Mouse (Mus musculus): ENCODE data around the gene Abcb5. TPM values are rescaled to one million over a fixed set of nuclear protein-coding genes. Genes with fewer than 3 reads are reported as not detected.
A peak's percentile ranks its signal among the peaks of the same experiment; 100 is the strongest.
"Not testable (repeated sequence)": the region's sequence is repeated elsewhere in the genome, so short reads cannot be mapped to it uniquely, and the experiment has no call there.

The Abcb5 gene
- polyA plus RNA-seq (2015; fragmentation: Nextera tagmentation; extraction: Ambion mirVana): not detected in 2 replicates

- Histone ChIP-seq H3K4me1 (no peaks in the 10 kb centered on the region), H3K36me3 (replicated peaks) (no peaks in the 10 kb centered on the region), H3K4me2 (no peak within 1 kb of the TSS), H3K27ac (no peak within 1 kb of the TSS), H3K9me3 (no peaks in the 10 kb centered on the region), H3K9ac (no peak within 1 kb of the TSS), H3K27me3 (replicated peaks) (no peaks in the 10 kb centered on the region), H3K4me3 (no peak within 1 kb of the TSS)
- ATAC-seq (replicated peaks): no peak
- 90% methylated on average over 4 of the region's 4 CpGs for WGBS
Measured at GRCm38 (mm10) chr12:118966321-118966720, at the start of gene Abcb5. Gene Abcb5 (minus strand): TSS chr12:118966421.

GRCm38 (mm10) chr12:118999230-118999629, 33.0 kb upstream of the Abcb5 start:
- no peak overlapping the region for H3K27ac ChIP-seq
- no peaks in the 10 kb centered on the region for H3K27me3 ChIP-seq (replicated peaks)
- no peaks in the 10 kb centered on the region for H3K9me3 ChIP-seq
- H3K4me1 ChIP-seq: no peaks in the 10 kb centered on the region
- H3K36me3 ChIP-seq (replicated peaks): no peaks in the 10 kb centered on the region
- no peak for ATAC-seq (replicated peaks)
- H3K9ac ChIP-seq: no peak overlapping the region
- no peak overlapping the region for H3K4me3 ChIP-seq
- 78% methylated on average over 2 of the region's 2 CpGs for WGBS
- H3K4me2 ChIP-seq: no peak overlapping the region

- H3K27me3 ChIP-seq (replicated peaks): no peaks in the 10 kb centered on the region
- no peak overlapping the region for H3K4me2 ChIP-seq
- no peak overlapping the region for H3K4me3 ChIP-seq
- no peaks in the 10 kb centered on the region for H3K36me3 ChIP-seq (replicated peaks)
- H3K9ac ChIP-seq: no peak overlapping the region
- H3K4me1 ChIP-seq: no peaks in the 10 kb centered on the region
- no peaks in the 10 kb centered on the region for H3K9me3 ChIP-seq
- no peak for ATAC-seq (replicated peaks)
- H3K27ac ChIP-seq: no peak overlapping the region
- WGBS: 83% methylated on average over 1 of the region's 1 CpGs
Measured at GRCm38 (mm10) chr12:118994328-118995166, 28.3 kb upstream of the Abcb5 start.

- H3K4me2 ChIP-seq: no peak overlapping the region
- H3K9me3 ChIP-seq: no peaks in the 10 kb centered on the region
- no peak overlapping the region for H3K27ac ChIP-seq
- H3K36me3 ChIP-seq (replicated peaks): no peaks in the 10 kb centered on the region
- H3K9ac ChIP-seq: no peak overlapping the region
- H3K4me1 ChIP-seq: no peaks in the 10 kb centered on the region
- no peak for ATAC-seq (replicated peaks)
- no peak overlapping the region for H3K4me3 ChIP-seq
- WGBS: 49% methylated on average over 1 of the region's 1 CpGs
- no peaks in the 10 kb centered on the region for H3K27me3 ChIP-seq (replicated peaks)
Measured at GRCm38 (mm10) chr12:118984852-118985251, 18.6 kb upstream of the Abcb5 start.

GRCm38 (mm10) chr12:118930386-118931318, 35.6 kb downstream of the Abcb5 start:
- peak; percentile 83 for ATAC-seq (replicated peaks)
- Histone ChIP-seq H3K27ac (no peak overlapping the region), H3K4me1 (peaks cover 4% of the 10 kb centered on the region; the same call in 1 of the 2 replicates), H3K9ac (0 out of 2 replicates have a peak overlapping the region, but pooled peaks have one; percentile 25), H3K36me3 (replicated peaks) (no peaks in the 10 kb centered on the region), H3K9me3 (no peaks in the 10 kb centered on the region), H3K27me3 (replicated peaks) (no peaks in the 10 kb centered on the region), H3K4me2 (peak overlapping the region; percentile 44), H3K4me3 (peak overlapping the region; percentile 20; the same call in 1 of the 2 replicates)
- WGBS: 20% methylated on average over 13 of the region's 13 CpGs

- no peaks in the 10 kb centered on the region for H3K9me3 ChIP-seq
- ATAC-seq (replicated peaks): peak; percentile 85
- no peak overlapping the region for H3K27ac ChIP-seq
- no peak overlapping the region for H3K9ac ChIP-seq
- no peaks in the 10 kb centered on the region for H3K36me3 ChIP-seq (replicated peaks)
- H3K27me3 ChIP-seq (replicated peaks): no peaks in the 10 kb centered on the region
- H3K4me3 ChIP-seq: peak overlapping the region; percentile 17; the same call in 1 of the 2 replicates
- peak overlapping the region; percentile 46 for H3K4me2 ChIP-seq
- WGBS: 15% methylated on average over 13 of the region's 13 CpGs
- H3K4me1 ChIP-seq: peaks cover 4% of the 10 kb centered on the region; the same call in 1 of the 2 replicates
Measured at GRCm38 (mm10) chr12:118926813-118927281, 39.4 kb downstream of the Abcb5 start.

GRCm38 (mm10) chr12:118923874-118924273, 42.3 kb downstream of the Abcb5 start:
- WGBS: 46% methylated on average over 1 of the region's 1 CpGs
- not testable (repeated sequence) for H3K9me3 ChIP-seq; H3K36me3 ChIP-seq (replicated peaks); ATAC-seq (replicated peaks); H3K4me1 ChIP-seq; H3K4me3 ChIP-seq; H3K27ac ChIP-seq; H3K27me3 ChIP-seq (replicated peaks); H3K9ac ChIP-seq; H3K4me2 ChIP-seq

GRCm38 (mm10) chr12:118917771-118918170, 48.5 kb downstream of the Abcb5 start:
- ATAC-seq (replicated peaks): no peak
- Histone ChIP-seq H3K4me3 (no peak overlapping the region), H3K27me3 (replicated peaks) (no peaks in the 10 kb centered on the region), H3K36me3 (replicated peaks) (no peaks in the 10 kb centered on the region), H3K9ac (no peak overlapping the region), H3K27ac (no peak overlapping the region), H3K4me2 (no peak overlapping the region), H3K4me1 (no peaks in the 10 kb centered on the region), H3K9me3 (no peaks in the 10 kb centered on the region)
- WGBS: 49% methylated on average over 1 of the region's 1 CpGs

GRCm38 (mm10) chr12:118910360-118910759, 55.9 kb downstream of the Abcb5 start:
- no peaks in the 10 kb centered on the region for H3K4me1 ChIP-seq
- H3K4me2 ChIP-seq: no peak overlapping the region
- H3K36me3 ChIP-seq (replicated peaks): no peaks in the 10 kb centered on the region
- H3K27me3 ChIP-seq (replicated peaks): no peaks in the 10 kb centered on the region
- H3K4me3 ChIP-seq: no peak overlapping the region
- no peak overlapping the region for H3K9ac ChIP-seq
- no peak overlapping the region for H3K27ac ChIP-seq
- no peak for ATAC-seq (replicated peaks)
- H3K9me3 ChIP-seq: no peaks in the 10 kb centered on the region
- WGBS: 66% methylated on average over 2 of the region's 2 CpGs

GRCm38 (mm10) chr12:118902249-118902648, 64.0 kb downstream of the Abcb5 start:
- no peak overlapping the region for H3K4me2 ChIP-seq
- 75% methylated on average over 5 of the region's 5 CpGs for WGBS
- H3K9me3 ChIP-seq: no peaks in the 10 kb centered on the region
- no peak overlapping the region for H3K27ac ChIP-seq
- H3K27me3 ChIP-seq (replicated peaks): no peaks in the 10 kb centered on the region
- H3K9ac ChIP-seq: no peak overlapping the region
- no peak for ATAC-seq (replicated peaks)
- no peaks in the 10 kb centered on the region for H3K4me1 ChIP-seq
- H3K36me3 ChIP-seq (replicated peaks): no peaks in the 10 kb centered on the region
- H3K4me3 ChIP-seq: no peak overlapping the region

GRCm38 (mm10) chr12:118887964-118888363, 78.3 kb downstream of the Abcb5 start:
- Histone ChIP-seq H3K4me3 (no peak overlapping the region), H3K4me1 (no peaks in the 10 kb centered on the region), H3K27me3 (replicated peaks) (no peaks in the 10 kb centered on the region), H3K36me3 (replicated peaks) (no peaks in the 10 kb centered on the region), H3K9ac (no peak overlapping the region), H3K4me2 (no peak overlapping the region), H3K9me3 (no peaks in the 10 kb centered on the region), H3K27ac (no peak overlapping the region)
- no peak for ATAC-seq (replicated peaks)
- WGBS: 87% methylated on average over 2 of the region's 2 CpGs

- Histone ChIP-seq H3K9ac (no peak overlapping the region), H3K4me2 (no peak overlapping the region), H3K4me1 (no peaks in the 10 kb centered on the region), H3K36me3 (replicated peaks) (no peaks in the 10 kb centered on the region), H3K27ac (no peak overlapping the region), H3K9me3 (no peaks in the 10 kb centered on the region), H3K4me3 (no peak overlapping the region), H3K27me3 (replicated peaks) (no peaks in the 10 kb centered on the region)
- no peak for ATAC-seq (replicated peaks)
Measured at GRCm38 (mm10) chr12:118882790-118883189, 83.4 kb downstream of the Abcb5 start.

Measured in midbrain, embryonic 15.5 days (tissue).